Mouse (Mus musculus) MEL (cell line): Measurements from ENCODE around the gene Tmem198.

Source experiments
- CHD2 ChIP-seq: IDR thresholded peaks from 2 replicates; pipeline ENCODE4 v1.6.1; 2011; ENCODE audit warnings: low read length, improper control_type of control experiment
- CTCF ChIP-seq, 3 experiments: IDR thresholded peaks in 2 of 3; conservative IDR thresholded peaks in 1 of 3; 2 replicates each; pipeline ENCODE4 v1.5.1; 2011 to 2012; ENCODE audit warnings: low read length in 3 of 3, low read depth in 2 of 3, mild to moderate bottlenecking in 2 of 3, improper control_type of control experiment in 1 of 3, inconsistent platforms in 1 of 3, mixed read lengths in 1 of 3, moderate library complexity in 1 of 3; ENCODE audit not compliant: control insufficient read depth in 1 of 3, insufficient read depth in 1 of 3, poor library complexity in 1 of 3, severe bottlenecking in 1 of 3
- EP300 ChIP-seq, 2 experiments: IDR thresholded peaks; 2 replicates each; pipeline ENCODE4 v1.6.1; 2011; ENCODE audit warnings: improper control_type of control experiment in 2 of 2, low read length in 2 of 2, low read depth in 1 of 2, mild to moderate bottlenecking in 1 of 2
- GATA1 ChIP-seq: IDR thresholded peaks from 2 replicates; pipeline ENCODE4 v1.6.1; 2011; ENCODE audit warnings: low read depth, low read length, improper control_type of control experiment
- MXI1 ChIP-seq: IDR thresholded peaks from 2 replicates; pipeline ENCODE4 v1.6.1; 2011; ENCODE audit warnings: mild to moderate bottlenecking, low read depth, low read length, improper control_type of control experiment
- MYC ChIP-seq: IDR thresholded peaks from 2 replicates; pipeline ENCODE4 v1.6.1; 2011; ENCODE audit warnings: low read depth, mild to moderate bottlenecking, low read length, improper control_type of control experiment, moderate library complexity
- NELFE ChIP-seq: IDR thresholded peaks from 2 replicates; pipeline ENCODE4 v1.6.1; 2011; ENCODE audit warnings: low read depth, low read length, improper control_type of control experiment
- POLR2A ChIP-seq, 2 experiments: IDR thresholded peaks; 2 replicates each; pipeline ENCODE4 v1.6.1; 2011 to 2012; ENCODE audit warnings: low read length in 2 of 2, mild to moderate bottlenecking in 2 of 2, control low read depth in 1 of 2, improper control_type of control experiment in 1 of 2, low read depth in 1 of 2, moderate library complexity in 1 of 2; ENCODE audit not compliant: control insufficient read depth in 1 of 2, insufficient read depth in 1 of 2, poor library complexity in 1 of 2
- POLR2AphosphoS2 ChIP-seq: IDR thresholded peaks from 2 replicates; pipeline ENCODE4 v1.6.1; 2011; ENCODE audit warnings: low read length, improper control_type of control experiment
- SMC3 ChIP-seq: IDR thresholded peaks from 2 replicates; pipeline ENCODE4 v1.6.1; 2011; ENCODE audit warnings: low read depth, low read length, improper control_type of control experiment
- TAL1 ChIP-seq: IDR thresholded peaks from 2 replicates; pipeline ENCODE4 v1.6.1; 2012; ENCODE audit warnings: mild to moderate bottlenecking, inconsistent platforms, low read length, moderate library complexity, mixed read lengths
- USF1 ChIP-seq: IDR thresholded peaks from 2 replicates; pipeline ENCODE4 v1.6.1; 2014; ENCODE audit warnings: low read depth, mild to moderate bottlenecking, inconsistent platforms, low read length, improper control_type of control experiment, moderate library complexity
- ZKSCAN1 ChIP-seq: IDR thresholded peaks from 2 replicates; pipeline ENCODE4 v1.6.1; 2012; ENCODE audit warnings: low read depth, mild to moderate bottlenecking, inconsistent platforms, low read length, improper control_type of control experiment, moderate library complexity

DNA sequence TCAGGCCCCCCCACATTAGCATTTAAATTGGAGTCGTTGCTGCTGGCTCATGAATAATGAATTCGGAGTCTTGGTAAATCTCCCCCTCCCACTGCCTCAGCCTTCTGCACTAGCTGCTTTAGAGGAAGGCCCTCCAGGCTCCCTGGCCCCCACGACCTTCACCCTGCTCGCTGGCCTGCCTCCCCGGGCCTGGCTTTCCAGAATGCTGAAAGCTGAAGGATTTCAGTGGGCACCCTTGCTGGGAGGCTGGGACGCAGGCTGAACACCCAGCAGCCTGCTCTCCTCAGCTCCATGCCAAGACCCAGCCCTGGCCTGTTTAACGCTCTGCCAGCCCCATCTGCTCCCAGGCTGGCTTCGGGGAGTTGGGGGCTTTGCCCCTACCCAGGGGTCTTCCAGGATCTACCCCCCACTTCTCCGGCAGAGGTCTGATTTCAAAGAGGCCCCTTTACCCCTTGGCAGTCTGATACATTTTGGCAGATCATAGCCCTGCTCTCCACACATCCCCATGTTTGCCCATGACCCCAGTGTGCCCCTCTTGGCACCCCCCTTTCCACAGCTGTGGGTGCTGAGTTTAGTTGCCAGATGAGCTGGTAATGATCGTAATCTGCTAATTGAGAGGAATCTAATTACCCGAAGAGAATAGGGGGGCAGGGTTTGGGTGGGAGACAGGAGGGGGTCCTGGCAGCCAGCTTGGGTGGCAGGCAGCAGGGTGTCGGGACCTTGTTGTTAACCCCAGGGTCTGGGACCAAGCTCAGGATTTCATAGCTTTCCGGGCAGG lies 35.9 kb upstream of the Tmem198 start:
- no peak for TF ChIP-seq CTCF (IDR thresholded peaks at IDR 0.05 in 2 of 3, conservative IDR thresholded peaks at IDR 0.05 in 1 of 3; ENCODE audit: control insufficient read depth in 1 of 3, insufficient read depth in 1 of 3, low read depth in 2 of 3, low read length in 3 of 3, poor library complexity in 1 of 3, severe bottlenecking in 1 of 3)
- TF ChIP-seq USF1: no peak
- TF ChIP-seq MYC: no peak
- no peak for TF ChIP-seq POLR2A (IDR thresholded peaks at IDR 0.05; ENCODE audit: control insufficient read depth in 1 of 2, insufficient read depth in 1 of 2, low read depth in 1 of 2, low read length in 2 of 2, poor library complexity in 1 of 2)
- no peak for TF ChIP-seq GATA1
- TF ChIP-seq EP300 (IDR thresholded peaks at IDR 0.05; ENCODE audit: low read depth in 1 of 2, low read length in 2 of 2): no peak
- no peak for TF ChIP-seq TAL1
- TF ChIP-seq ZKSCAN1: no peak
- no peak for TF ChIP-seq POLR2AphosphoS2
- no peak for TF ChIP-seq SMC3
- TF ChIP-seq NELFE: no peak
- TF ChIP-seq MXI1: no peak
- TF ChIP-seq CHD2: no peak
